Mouse (Mus musculus) adrenal gland, adult 10 weeks (tissue): ENCODE data around the gene Ccp110. TPM values are rescaled to one million over a fixed set of nuclear protein-coding genes. Genes with fewer than 3 reads are reported as not detected.

Experiments used
- polyA plus RNA-seq: library from polyadenylated mRNA; stranded (reverse); fragments of 350-450 nt; fragmentation: Illumina TruSeq; extraction: RNeasy Lipid Tissue Mini Kit (QIAGEN cat#74804); gene quantifications from one replicate; pipeline ENCODE4 v1.2.3, GENCODE M21; 2014; ENCODE audit warnings: low read depth, low replicate concordance

The Ccp110 gene
- 18.2 TPM for polyA plus RNA-seq

GRCm38 (mm10) chr7:118712228-118713173, at the start of gene Ccp110:
TSS of gene Ccp110 (plus strand) at chr7:118712552.

GRCm38 (mm10) chr7:118705101-118705961, 7.0 kb upstream of the Ccp110 start, which contains the start of gene Gde1:
TSS of gene Gde1 (minus strand) at chr7:118705778.

GRCm38 (mm10) chr7:118739975-118740531, 27.7 kb downstream of the Ccp110 start, which contains the start of gene Vps35l:
TSS of gene Vps35l (plus strand) at chr7:118740226.

Other genes with a start within 250 kb of the Ccp110 start
- 29.1 TPM for gene Itpripl2, start 220.6 kb upstream of the Ccp110 start, polyA plus RNA-seq
- 12.8 TPM for gene Coq7, start 179.2 kb upstream of the Ccp110 start, polyA plus RNA-seq
- gene Tmc7, start 127.8 kb upstream of the Ccp110 start, polyA plus RNA-seq: 0.41 TPM
- not detected for gene Tmc5, start 115.3 kb upstream of the Ccp110 start, polyA plus RNA-seq
- 236 TPM for gene Gde1, start 6.8 kb upstream of the Ccp110 start, polyA plus RNA-seq
- 15.8 TPM for gene Vps35l, start 27.7 kb downstream of the Ccp110 start, polyA plus RNA-seq
- 32.2 TPM for gene Iqck, start 143.2 kb downstream of the Ccp110 start, polyA plus RNA-seq
- 212 TPM for gene Knop1, start 143.7 kb downstream of the Ccp110 start, polyA plus RNA-seq